Mouse (Mus musculus) 416B (cell line): ENCODE results near the gene Pam.

Experiments
- DNase-seq: peaks from one replicate; pipeline ENCODE4 v3.0.0; 2011; ENCODE audit warnings: low read depth

Pam gene

GRCm38 (mm10) chr1:98095246-98095990, at the start of gene Pam:
TSS of gene Pam (minus strand) at chr1:98095646.
- DNase-seq = peak; percentile 78

GRCm38 (mm10) chr1:98144845-98145244, 49.4 kb upstream of the Pam start:
- peak; percentile 34 for DNase-seq

GRCm38 (mm10) chr1:98131244-98131643, 35.8 kb upstream of the Pam start:
- peak; percentile 63 for DNase-seq

GRCm38 (mm10) chr1:98129561-98130347, 34.3 kb upstream of the Pam start:
- DNase-seq = peak; percentile 95

- no peak for DNase-seq
Measured at GRCm38 (mm10) chr1:98129111-98129510, 33.7 kb upstream of the Pam start.

GRCm38 (mm10) chr1:98128338-98129096, 33.1 kb upstream of the Pam start:
- DNase-seq = peak; percentile 19

GRCm38 (mm10) chr1:98126268-98126667, 30.8 kb upstream of the Pam start:
- no peak for DNase-seq

GRCm38 (mm10) chr1:98124727-98125126, 29.3 kb upstream of the Pam start:
- DNase-seq = peak; percentile 13

- no peak for DNase-seq
Measured at GRCm38 (mm10) chr1:98119595-98119994, 24.1 kb upstream of the Pam start.

GRCm38 (mm10) chr1:98107599-98107998, 12.2 kb upstream of the Pam start:
- no peak for DNase-seq

- no peak for DNase-seq
Measured at GRCm38 (mm10) chr1:98099441-98099840, 4.0 kb upstream of the Pam start.

- no peak for DNase-seq
Measured at GRCm38 (mm10) chr1:98097957-98098729, 2.7 kb upstream of the Pam start.

- DNase-seq = no peak
Measured at GRCm38 (mm10) chr1:98096396-98096935, 1.0 kb upstream of the Pam start.

GRCm38 (mm10) chr1:98095991-98096330, 515 bp upstream of the Pam start:
- no peak for DNase-seq

GRCm38 (mm10) chr1:98094811-98095245, 618 bp downstream of the Pam start:
- DNase-seq = peak; percentile 67

- no peak for DNase-seq
Measured at GRCm38 (mm10) chr1:98089336-98089975, 6.0 kb downstream of the Pam start.

GRCm38 (mm10) chr1:98086456-98086855, 9.0 kb downstream of the Pam start:
- no peak for DNase-seq

GRCm38 (mm10) chr1:98084596-98085274, 10.7 kb downstream of the Pam start:
- no peak for DNase-seq

- DNase-seq = no peak
Measured at GRCm38 (mm10) chr1:98083508-98083907, 11.9 kb downstream of the Pam start.

- DNase-seq = no peak
Measured at GRCm38 (mm10) chr1:98082988-98083387, 12.5 kb downstream of the Pam start.
